ENCODE assay signal across 8 mouse cellular contexts in genomic region chrX:7728215-7728921, GRCm38 (mm10). TPM values are rescaled to one million over a fixed set of nuclear protein-coding genes. Genes with fewer than 3 reads are reported as not detected.
DNase-seq lines count a peak whose midpoint lies in the region; ATAC-seq and TF ChIP-seq lines count a peak whose summit lies in the region.

Praf2 (plus strand) TSS chrX:7728439.

- H3K4me2 ChIP-seq in forebrain, embryonic 12.5 days, result peak within 1 kb of the TSS; percentile 55
- H3K4me2 ChIP-seq in heart, postnatal 0 days (ENCODE audit: low read depth, low read length), result peak within 1 kb of the TSS; percentile 61
- H3K4me2 ChIP-seq in liver, postnatal 0 days (ENCODE audit: low read depth, low read length), result peak within 1 kb of the TSS; percentile 71
- H3K4me2 ChIP-seq in neural tube, embryonic 14.5 days (ENCODE audit: low read depth, low read length), result peak within 1 kb of the TSS; percentile 53

- no peaks in the 10 kb centered on the region for H3K9me3 ChIP-seq in E14TG2a.4 (ENCODE audit: low read length)
- H3K9me3 ChIP-seq in forebrain, embryonic 12.5 days, result no peaks in the 10 kb centered on the region
- no peaks in the 10 kb centered on the region for H3K9me3 ChIP-seq in heart, postnatal 0 days (replicated peaks; ENCODE audit: control insufficient read depth, low read length)
- H3K9me3 ChIP-seq in liver, postnatal 0 days (ENCODE audit: low read length), result no peaks in the 10 kb centered on the region
- no peaks in the 10 kb centered on the region for H3K9me3 ChIP-seq in neural tube, embryonic 14.5 days (ENCODE audit: control insufficient read depth, low read length)

- peak within 1 kb of the TSS; percentile 78 for H3K4me3 ChIP-seq in E14TG2a.4 (replicated peaks; ENCODE audit: low read length)
- H3K4me3 ChIP-seq in forebrain, embryonic 12.5 days (replicated peaks), result peak within 1 kb of the TSS; percentile 49
- peak within 1 kb of the TSS; percentile 49 for H3K4me3 ChIP-seq in heart, postnatal 0 days (ENCODE audit: low read depth, low read length)
- H3K4me3 ChIP-seq in liver, postnatal 0 days (ENCODE audit: low read depth, low read length), result peak within 1 kb of the TSS; percentile 38
- peak within 1 kb of the TSS; percentile 39 for H3K4me3 ChIP-seq in neural tube, embryonic 14.5 days (ENCODE audit: low read depth, low read length)

- DNase-seq in c-Kit-positive CD71-positive TER-119-negative erythroid progenitor cells, embryonic 14.5 days (ENCODE audit: low read depth), result peak; percentile 73
- DNase-seq in heart, postnatal 0 days (ENCODE audit: low spot score), result peak; percentile 86
- DNase-seq in large intestine, adult 2 months (ENCODE audit: low read depth, low spot score), result peak; percentile 69
- DNase-seq in liver, postnatal 0 days, result peak; percentile 66
- DNase-seq in testis, postnatal 10 days (ENCODE audit: low spot score), result peak; percentile 58

- 0 out of 2 replicates have a peak within 1 kb of the TSS, but pooled peaks have one; percentile 46 for H3K27ac ChIP-seq in forebrain, embryonic 12.5 days
- peak within 1 kb of the TSS; percentile 55 for H3K27ac ChIP-seq in heart, postnatal 0 days (ENCODE audit: low read depth)
- peak within 1 kb of the TSS; percentile 39; the same call in 1 of the 2 replicates for H3K27ac ChIP-seq in liver, postnatal 0 days (ENCODE audit: low read depth)
- peak within 1 kb of the TSS; percentile 73 for H3K27ac ChIP-seq in neural tube, embryonic 14.5 days (ENCODE audit: low read depth, low read length)

- 0 out of 2 replicates have a peak, but pooled peaks have one; percentile 26 for TF ChIP-seq EP300 in heart, postnatal 0 days (IDR thresholded peaks at IDR 0.05; ENCODE audit: low read depth)
- no peak for TF ChIP-seq EP300 in liver, postnatal 0 days (IDR thresholded peaks at IDR 0.05; ENCODE audit: low read depth)

- H3K36me3 ChIP-seq in E14TG2a.4 (ENCODE audit: insufficient read depth, low read length), result peaks cover 57% of the 10 kb centered on the region
- H3K36me3 ChIP-seq in forebrain, embryonic 12.5 days (replicated peaks), result peaks cover 11% of the 10 kb centered on the region; the same call in 1 of the 2 replicates
- peaks cover 23% of the 10 kb centered on the region for H3K36me3 ChIP-seq in heart, postnatal 0 days (replicated peaks; ENCODE audit: control insufficient read depth, insufficient read depth, low read length)
- peaks cover 14% of the 10 kb centered on the region; the same call in 1 of the 2 replicates for H3K36me3 ChIP-seq in liver, postnatal 0 days (replicated peaks; ENCODE audit: insufficient read depth, low read length)
- H3K36me3 ChIP-seq in neural tube, embryonic 14.5 days (ENCODE audit: control insufficient read depth, insufficient read depth, low read length), result no peaks in the 10 kb centered on the region

- no peaks in the 10 kb centered on the region for H3K27me3 ChIP-seq in E14TG2a.4 (ENCODE audit: insufficient read depth, low read length)
- no peaks in the 10 kb centered on the region for H3K27me3 ChIP-seq in forebrain, embryonic 12.5 days
- no peaks in the 10 kb centered on the region for H3K27me3 ChIP-seq in heart, postnatal 0 days (ENCODE audit: control insufficient read depth, insufficient read depth, low read length)
- H3K27me3 ChIP-seq in liver, postnatal 0 days (ENCODE audit: insufficient read depth, low read length), result no peaks in the 10 kb centered on the region
- no peaks in the 10 kb centered on the region for H3K27me3 ChIP-seq in neural tube, embryonic 14.5 days (ENCODE audit: control insufficient read depth, insufficient read depth, low read length)

- no peak for TF ChIP-seq CTCF in E14TG2a.4 (conservative IDR thresholded peaks at IDR 0.05; ENCODE audit: low read length)
- no peak for TF ChIP-seq CTCF in heart, postnatal 0 days (IDR thresholded peaks at IDR 0.05; ENCODE audit: low read depth)
- TF ChIP-seq CTCF in liver, postnatal 0 days (IDR thresholded peaks at IDR 0.05; ENCODE audit: low read depth), result no peak

- peaks cover 63% of the 10 kb centered on the region for H3K4me1 ChIP-seq in E14TG2a.4 (replicated peaks; ENCODE audit: low read depth, low read length)
- H3K4me1 ChIP-seq in forebrain, embryonic 12.5 days, result peaks cover 11% of the 10 kb centered on the region
- H3K4me1 ChIP-seq in heart, postnatal 0 days (ENCODE audit: control insufficient read depth, insufficient read depth), result no peaks in the 10 kb centered on the region
- no peaks in the 10 kb centered on the region for H3K4me1 ChIP-seq in liver, postnatal 0 days (ENCODE audit: insufficient read depth)
- H3K4me1 ChIP-seq in neural tube, embryonic 14.5 days (ENCODE audit: control insufficient read depth, insufficient read depth, low read length), result no peaks in the 10 kb centered on the region

- WGBS in forebrain, embryonic 12.5 days, result 18% methylated on average over 42 of the region's 42 CpGs
- WGBS in heart, postnatal 0 days, result 16% methylated on average over 42 of the region's 42 CpGs
- WGBS in large intestine, adult 2 months, result 15% methylated on average over 42 of the region's 42 CpGs
- 20% methylated on average over 35 of the region's 42 CpGs for WGBS in liver, postnatal 0 days (ENCODE audit: insufficient replicate concordance)
- WGBS in neural tube, embryonic 14.5 days, result 15% methylated on average over 42 of the region's 42 CpGs

- peak within 1 kb of the TSS; percentile 50 for H3K9ac ChIP-seq in forebrain, embryonic 12.5 days
- H3K9ac ChIP-seq in heart, postnatal 0 days (replicated peaks; ENCODE audit: low read depth, low read length), result peak within 1 kb of the TSS; percentile 20; the same call in 1 of the 2 replicates
- no peak within 1 kb of the TSS for H3K9ac ChIP-seq in liver, postnatal 0 days (replicated peaks)
- peak within 1 kb of the TSS; percentile 50 for H3K9ac ChIP-seq in neural tube, embryonic 14.5 days (replicated peaks; ENCODE audit: low read depth, low read length)

- ATAC-seq in forebrain, embryonic 12.5 days (ENCODE audit: low FRiP score), result peak; percentile 95
- ATAC-seq in heart, postnatal 0 days (ENCODE audit: insufficient read depth, low read depth), result peak; percentile 92
- ATAC-seq in liver, postnatal 0 days, result peak; percentile 92
- peak; percentile 94 for ATAC-seq in neural tube, embryonic 14.5 days (ENCODE audit: low read depth)

RNA-seq across cellular contexts. Expression of gene Praf2, which starts in this region (rescaled TPM):
- 79.5 and 84.7 TPM in 2 replicates for polyA plus RNA-seq in forebrain, embryonic 12.5 days (2016; fragmentation: Nextera tagmentation; extraction: Ambion mirVana)
- total RNA-seq in heart, postnatal 0 days (2014; rRNA removed; ENCODE audit: low replicate concordance), result 12.6 and 22.6 TPM in 2 replicates
- 11.0 and 13.6 TPM in 2 replicates for polyA plus RNA-seq in heart, postnatal 0 days (2015; fragmentation: Nextera tagmentation; extraction: Ambion mirVana)
- 28.5 and 28.9 TPM in 2 replicates for polyA plus RNA-seq in large intestine, adult 2 months (2012; rRNA removed)
- polyA plus RNA-seq in liver, postnatal 0 days (2015; fragmentation: Nextera tagmentation; extraction: Ambion mirVana), result 1.9 and 2.1 TPM in 2 replicates
- polyA plus RNA-seq in neural tube, embryonic 14.5 days (2014; fragmentation: Nextera tagmentation; extraction: Ambion mirVana), result 137 and 147 TPM in 2 replicates

Comparison
In these comparisons a context has a peak if more than half of its experiments do, and no peak if none do; other contexts are left out.
1. Peak in every context shown above with its lines: DNase-seq, ATAC-seq, H3K4me3 ChIP-seq and H3K27ac ChIP-seq.